In genomic region chr15:99008801-99009241, GRCm38 (mm10) we compare ENCODE assay signal across 13 mouse cellular contexts. TPM values are rescaled to one million over a fixed set of nuclear protein-coding genes. Genes with fewer than 3 reads are reported as not detected.
DNase-seq lines count a peak whose midpoint lies in the region; ATAC-seq and TF ChIP-seq lines count a peak whose summit lies in the region.
"Had no signal": no experiment of that assay in that cellular context is flagged by ENCODE, and none has a peak within 500 bp of the region (broad histone marks: within the 10 kb centered on the region; RNA-seq: fewer than 3 reads in every experiment).

No protein-coding gene starts in this region.

- no peaks in the 10 kb centered on the region for H3K9me3 ChIP-seq in lung, embryonic 16.5 days (ENCODE audit: control insufficient read depth, low read length)
- 0 out of 2 replicates have a peak, but pooled peaks cover under 1% of the 10 kb centered on the region for H3K9me3 ChIP-seq in hindbrain, embryonic 12.5 days (replicated peaks)

- WGBS in lung, adult 2 months: 21% methylated on average over 6 of the region's 6 CpGs
- WGBS in lung, embryonic 16.5 days: 35% methylated on average over 6 of the region's 6 CpGs
- 75% methylated on average over 6 of the region's 6 CpGs for WGBS in hindbrain, embryonic 12.5 days

- H3K9ac ChIP-seq in lung, embryonic 16.5 days (ENCODE audit: low read length): no peak overlapping the region
- H3K9ac ChIP-seq in hindbrain, embryonic 12.5 days: no peak overlapping the region
- H3K9ac ChIP-seq: forebrain, postnatal 0 days had no signal

- H3K4me2 ChIP-seq in lung, embryonic 16.5 days (ENCODE audit: low read depth, low read length): no peak overlapping the region
- no peak overlapping the region for H3K4me2 ChIP-seq in hindbrain, embryonic 12.5 days (replicated peaks)

- no peak overlapping the region for H3K27ac ChIP-seq in lung, embryonic 16.5 days (ENCODE audit: low read length)
- no peak overlapping the region for H3K27ac ChIP-seq in hindbrain, embryonic 12.5 days

- ATAC-seq in lung, embryonic 16.5 days (ENCODE audit: low read depth): peak; percentile 73
- ATAC-seq in hindbrain, embryonic 12.5 days (ENCODE audit: low FRiP score): no peak
- ATAC-seq: forebrain, postnatal 0 days had no signal

- no peak overlapping the region for H3K4me3 ChIP-seq in lung, adult 2 months (replicated peaks; ENCODE audit: extremely low read depth, low read depth, low read length)
- H3K4me3 ChIP-seq in lung, embryonic 16.5 days (ENCODE audit: low read length): no peak overlapping the region
- no peak overlapping the region for H3K4me3 ChIP-seq in hindbrain, embryonic 12.5 days

- H3K4me1 ChIP-seq in lung, adult 2 months (ENCODE audit: control insufficient read depth, insufficient read depth, low read length): no peaks in the 10 kb centered on the region
- peaks cover 3% of the 10 kb centered on the region; the same call in 1 of the 2 replicates for H3K4me1 ChIP-seq in lung, embryonic 16.5 days (replicated peaks; ENCODE audit: control insufficient read depth, insufficient read depth, low read length)
- H3K4me1 ChIP-seq in hindbrain, embryonic 12.5 days: no peaks in the 10 kb centered on the region

- no peak for TF ChIP-seq POLR2A in lung, adult 2 months (IDR thresholded peaks at IDR 0.05; ENCODE audit: borderline replicate concordance, extremely low read depth, low read depth, low read length)

- DNase-seq in adrenal gland, postnatal 14 days: peak; percentile 19
- DNase-seq in adrenal gland, postnatal 25 days: no peak
- DNase-seq in lung, adult 18-20 months: peak; percentile 33 to 52
- DNase-seq in lung, adult 2 months: no peak
- peak; percentile 54 to 58 for DNase-seq in thymus, postnatal 10 days (ENCODE audit: low spot score in 2 of 2)
- no peak for DNase-seq in cerebellum, postnatal 36 days
- DNase-seq: adrenal gland, adult 8-10 months; embryo, embryonic 11 days; forebrain, postnatal 0 days had no signal

- H3K36me3 ChIP-seq in lung, embryonic 16.5 days (ENCODE audit: control insufficient read depth, insufficient read depth, low read length): no peaks in the 10 kb centered on the region
- no peaks in the 10 kb centered on the region for H3K36me3 ChIP-seq in hindbrain, embryonic 12.5 days

- no peak for TF ChIP-seq CTCF in lung, adult 2 months (IDR thresholded peaks at IDR 0.05; ENCODE audit: insufficient read depth, low read length)

- H3K27me3 ChIP-seq in lung, embryonic 16.5 days (ENCODE audit: control insufficient read depth, insufficient read depth, low read depth, low read length): no peaks in the 10 kb centered on the region
- no peaks in the 10 kb centered on the region for H3K27me3 ChIP-seq in hindbrain, embryonic 12.5 days

RNA-seq across cellular contexts. Expression of gene Tuba1c, which starts 20.9 kb away (rescaled TPM):
- 200 and 223 TPM in 2 replicates for total RNA-seq in adrenal gland, postnatal 14 days (2021)
- 286 and 303 TPM in 2 replicates for total RNA-seq in adrenal gland, postnatal 25 days (2021)
- 72.7 and 91.7 TPM in 2 replicates for polyA plus RNA-seq in lung, adult 2 months (2012; rRNA removed)
- polyA plus RNA-seq in lung, embryonic 16.5 days (2015; fragmentation: Nextera tagmentation; extraction: Ambion mirVana): 226 and 230 TPM in 2 replicates
- polyA plus RNA-seq in hindbrain, embryonic 12.5 days (2016; fragmentation: Nextera tagmentation; extraction: Ambion mirVana): 59.6 and 72.4 TPM in 2 replicates

RNA-seq across cellular contexts. Expression of gene Prph, which starts 46.2 kb away (rescaled TPM):
- total RNA-seq in adrenal gland, postnatal 14 days (2021): 6.5 and 25.2 TPM in 2 replicates
- total RNA-seq in adrenal gland, postnatal 25 days (2021): 0.52 and 2.2 TPM in 2 replicates
- polyA plus RNA-seq in lung, adult 2 months (2012; rRNA removed): 0.71 and 1.0 TPM in 2 replicates
- polyA plus RNA-seq in lung, embryonic 16.5 days (2015; fragmentation: Nextera tagmentation; extraction: Ambion mirVana): 3.9 and 4.5 TPM in 2 replicates
- 23.3 and 35.6 TPM in 2 replicates for polyA plus RNA-seq in hindbrain, embryonic 12.5 days (2016; fragmentation: Nextera tagmentation; extraction: Ambion mirVana)

RNA-seq across cellular contexts. Expression of gene Tuba1a, which starts 55.3 kb away (rescaled TPM):
- 124 and 185 TPM in 2 replicates for total RNA-seq in adrenal gland, postnatal 14 days (2021)
- total RNA-seq in adrenal gland, postnatal 25 days (2021): 81.5 and 90.9 TPM in 2 replicates
- 617 and 959 TPM in 2 replicates for polyA plus RNA-seq in lung, adult 2 months (2012; rRNA removed)
- polyA plus RNA-seq in lung, embryonic 16.5 days (2015; fragmentation: Nextera tagmentation; extraction: Ambion mirVana): 870 and 906 TPM in 2 replicates
- 9,547 and 9,692 TPM in 2 replicates for polyA plus RNA-seq in hindbrain, embryonic 12.5 days (2016; fragmentation: Nextera tagmentation; extraction: Ambion mirVana)

RNA-seq across cellular contexts. Expression of gene Gm49450, which starts 55.5 kb away (rescaled TPM):
- total RNA-seq in adrenal gland, postnatal 14 days (2021): not detected in 2 replicates
- not detected in 2 replicates for total RNA-seq in adrenal gland, postnatal 25 days (2021)
- polyA plus RNA-seq in lung, adult 2 months (2012; rRNA removed): 0.17 and 298 TPM in 2 replicates
- polyA plus RNA-seq in lung, embryonic 16.5 days (2015; fragmentation: Nextera tagmentation; extraction: Ambion mirVana): not detected in 2 replicates
- not detected in 2 replicates for polyA plus RNA-seq in hindbrain, embryonic 12.5 days (2016; fragmentation: Nextera tagmentation; extraction: Ambion mirVana)
- total RNA-seq: adrenal gland, adult 8-10 months had no signal
- polyA plus RNA-seq: forebrain, postnatal 0 days; intestine, embryonic 14.5 days; limb, embryonic 11.5 days had no signal

Comparison
In these comparisons a context has a peak if more than half of its experiments do, and no peak if none do; other contexts are left out.
1. DNase-seq: peak in adrenal gland, postnatal 14 days (single experiment), lung, adult 18-20 months (2 of 2) and thymus, postnatal 10 days (2 of 2); none in adrenal gland, postnatal 25 days (single experiment), lung, adult 2 months (single experiment) and cerebellum, postnatal 36 days (0 of 2).